Comparison of ENCODE assay signal across 13 mouse cellular contexts in genomic region chrX:40350936-40351335, GRCm38 (mm10).
A peak's percentile ranks its signal among the peaks of the same experiment; 100 is the strongest.
DNase-seq lines count a peak whose midpoint lies in the region; ATAC-seq lines count a peak whose summit lies in the region.
"Had no signal": no experiment of that assay in that cellular context is flagged by ENCODE, and none has a peak within 500 bp of the region (broad histone marks: within the 10 kb centered on the region; RNA-seq: fewer than 3 reads in every experiment).

No protein-coding gene starts in this region.

- no peak overlapping the region for H3K9ac ChIP-seq in forebrain, embryonic 15.5 days (replicated peaks)
- no peak overlapping the region for H3K9ac ChIP-seq in forebrain, embryonic 11.5 days (ENCODE audit: low read length)
- H3K9ac ChIP-seq: hindbrain, embryonic 14.5 days; liver, postnatal 0 days; midbrain, embryonic 12.5 days had no signal

- no peak overlapping the region for H3K4me2 ChIP-seq in forebrain, embryonic 15.5 days (replicated peaks)
- H3K4me2 ChIP-seq in forebrain, embryonic 11.5 days (ENCODE audit: low read depth, low read length, severe bottlenecking), result no peak overlapping the region
- H3K4me2 ChIP-seq: hindbrain, embryonic 14.5 days; midbrain, embryonic 12.5 days had no signal

- H3K27ac ChIP-seq in forebrain, embryonic 15.5 days (replicated peaks), result no peak overlapping the region
- H3K27ac ChIP-seq in forebrain, embryonic 11.5 days (ENCODE audit: low read depth, low read length), result no peak overlapping the region
- H3K27ac ChIP-seq: hindbrain, embryonic 14.5 days; midbrain, embryonic 12.5 days had no signal

- no peaks in the 10 kb centered on the region for H3K27me3 ChIP-seq in forebrain, embryonic 15.5 days
- H3K27me3 ChIP-seq in forebrain, embryonic 11.5 days (ENCODE audit: control insufficient read depth, insufficient read depth, low read length), result no peaks in the 10 kb centered on the region
- H3K27me3 ChIP-seq: midbrain, embryonic 12.5 days had no signal

- DNase-seq in forebrain, embryonic 11.5 days (ENCODE audit: low spot score), result no peak
- peak; percentile 22 to 45 for DNase-seq in right cerebral cortex, postnatal 10 days (ENCODE audit: low spot score in 2 of 2)
- no peak for DNase-seq in right cerebral cortex, postnatal 14 days
- DNase-seq in layer of hippocampus, adult 18-20 months (ENCODE audit: low spot score in 2 of 2), result peak; percentile 30 to 73
- DNase-seq in spleen, adult 12 weeks (ENCODE audit: low spot score), result no peak
- DNase-seq in c-Kit-positive CD71-positive TER-119-positive erythroid progenitor cells, embryonic 14.5 days (ENCODE audit: low spot score), result no peak
- no peak for DNase-seq in ovary, adult 18-20 months (ENCODE audit: low spot score)
- DNase-seq: kidney, postnatal 14 days; liver, postnatal 0 days had no signal

- ATAC-seq in forebrain, embryonic 15.5 days (replicated peaks), result peak; percentile 68
- ATAC-seq in forebrain, embryonic 11.5 days (replicated peaks; ENCODE audit: low FRiP score), result no peak
- ATAC-seq: intestine, postnatal 0 days; liver, postnatal 0 days had no signal

- no peaks in the 10 kb centered on the region for H3K4me1 ChIP-seq in forebrain, embryonic 15.5 days
- H3K4me1 ChIP-seq in forebrain, embryonic 11.5 days (replicated peaks; ENCODE audit: control insufficient read depth, insufficient read depth, low read length), result no peaks in the 10 kb centered on the region
- H3K4me1 ChIP-seq: midbrain, embryonic 12.5 days had no signal

- no peaks in the 10 kb centered on the region for H3K36me3 ChIP-seq in forebrain, embryonic 15.5 days
- H3K36me3 ChIP-seq in forebrain, embryonic 11.5 days (ENCODE audit: control insufficient read depth, insufficient read depth, low read length), result no peaks in the 10 kb centered on the region
- H3K36me3 ChIP-seq: midbrain, embryonic 12.5 days had no signal

- WGBS in forebrain, embryonic 15.5 days, result 68% methylated on average over 3 of the region's 3 CpGs
- 91% methylated on average over 3 of the region's 3 CpGs for WGBS in forebrain, embryonic 11.5 days

- no peaks in the 10 kb centered on the region for H3K9me3 ChIP-seq in forebrain, embryonic 15.5 days
- H3K9me3 ChIP-seq in forebrain, embryonic 11.5 days (ENCODE audit: control insufficient read depth, low read length), result no peaks in the 10 kb centered on the region
- H3K9me3 ChIP-seq: midbrain, embryonic 12.5 days had no signal

- no peak overlapping the region for H3K4me3 ChIP-seq in forebrain, embryonic 15.5 days
- H3K4me3 ChIP-seq in forebrain, embryonic 11.5 days (ENCODE audit: low read depth, low read length), result no peak overlapping the region
- H3K4me3 ChIP-seq: midbrain, embryonic 12.5 days had no signal

Comparison
In these comparisons a context has a peak if more than half of its experiments do, and no peak if none do; other contexts are left out.
1. DNase-seq: peak in right cerebral cortex, postnatal 10 days (2 of 2) and layer of hippocampus, adult 18-20 months (2 of 2); none in forebrain, embryonic 11.5 days (single experiment), right cerebral cortex, postnatal 14 days (single experiment), spleen, adult 12 weeks (single experiment), c-Kit-positive CD71-positive TER-119-positive erythroid progenitor cells, embryonic 14.5 days (single experiment) and ovary, adult 18-20 months (single experiment).